Mouse (Mus musculus) heart, embryonic 13.5 days (tissue): Measurements from ENCODE around the gene Hist2h2bb. TPM values are rescaled to one million over a fixed set of nuclear protein-coding genes. Genes with fewer than 3 reads are reported as not detected.

ENCODE experiments used
- ATAC-seq: fragments of 200-750 bp; cut with Nextera tagmentation; 2 replicates; pipeline ENCODE4 v1.8.0; 2017; ENCODE audit warnings: moderate TSS enrichment; ENCODE audit not compliant: insufficient number of reproducible peaks, low FRiP score, low TSS enrichment; ENCODE audit errors: extremely low read depth
- H3K27ac ChIP-seq: fragments of 300-500 bp; sonication (generic); replicated peaks from 2 replicates; pipeline ENCODE4 v1.5.1; 2015; ENCODE audit warnings: moderate library complexity, mild to moderate bottlenecking, inconsistent platforms
- H3K27me3 ChIP-seq: fragments of 300-500 bp; sonication (generic); replicated peaks from 2 replicates; pipeline ENCODE4 v1.6.1; 2015; ENCODE audit warnings: mild to moderate bottlenecking, inconsistent platforms
- H3K36me3 ChIP-seq: fragments of 300-500 bp; sonication (generic); 2 replicates; pipeline ENCODE4 v1.6.1; 2015; ENCODE audit warnings: mild to moderate bottlenecking, inconsistent platforms
- H3K4me1 ChIP-seq: fragments of 300-500 bp; sonication (generic); 2 replicates; pipeline ENCODE4 v1.6.1; 2015; ENCODE audit warnings: inconsistent platforms
- H3K4me2 ChIP-seq: fragments of 300-500 bp; sonication (generic); 2 replicates; pipeline ENCODE4 v1.6.1; 2015; ENCODE audit warnings: inconsistent platforms, mild to moderate bottlenecking, moderate library complexity
- H3K4me3 ChIP-seq: fragments of 300-500 bp; sonication (generic); 2 replicates; pipeline ENCODE4 v1.5.1; 2015; ENCODE audit warnings: moderate library complexity, mild to moderate bottlenecking, inconsistent platforms
- H3K9ac ChIP-seq: fragments of 300-500 bp; sonication (generic); 2 replicates; pipeline ENCODE4 v1.6.1; 2015; ENCODE audit warnings: inconsistent platforms, mild to moderate bottlenecking, moderate library complexity
- H3K9me3 ChIP-seq: fragments of 300-500 bp; sonication (generic); 2 replicates; pipeline ENCODE4 v1.6.1; 2016; ENCODE audit warnings: inconsistent platforms
- WGBS: fragments of 180-500 bp; shearing (Covaris S2); methylation state at CpG from one replicate; pipeline ENCODE4 v1.1.7; 2015; ENCODE audit warnings: mixed read lengths; 5-methylcytosine and 5-hydroxymethylcytosine counted together
- polyA plus RNA-seq: library from polyadenylated mRNA; unstranded; fragments of >200 nt; fragmentation: Nextera tagmentation; extraction: Ambion mirVana; gene quantifications from 2 replicates; pipeline ENCODE4 v1.2.1, GENCODE M21; 2015

Hist2h2bb gene
- polyA plus RNA-seq, 1 experiment from 2014 or later, result 3.3 TPM

DNA sequence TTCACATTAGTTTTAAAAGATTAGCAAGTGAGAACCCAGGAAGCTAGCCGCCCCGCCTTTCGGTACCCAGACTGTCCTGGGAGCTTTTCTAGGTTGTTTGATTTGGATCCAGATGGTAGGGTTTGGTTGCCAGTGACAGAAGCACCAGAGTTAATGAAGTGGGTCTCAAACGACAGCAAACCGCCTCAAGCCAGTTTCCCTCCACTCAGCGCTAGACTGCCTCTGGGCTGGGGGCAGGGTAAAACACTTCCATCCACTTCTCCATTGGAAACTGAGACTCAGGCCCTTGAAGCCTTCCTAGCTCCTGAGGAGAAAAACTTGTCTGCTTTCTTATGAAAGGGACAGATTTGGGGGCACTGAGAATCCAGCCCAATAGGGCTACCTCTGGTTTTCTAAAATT lies 23.1 kb downstream of the Hist2h2bb start:
- no peaks in the 10 kb centered on the region for H3K9me3 ChIP-seq
- no peaks in the 10 kb centered on the region for H3K4me1 ChIP-seq
- H3K36me3 ChIP-seq, result no peaks in the 10 kb centered on the region
- H3K27ac ChIP-seq, result no peak overlapping the region
- ATAC-seq, result no peak
- H3K4me3 ChIP-seq, result no peak overlapping the region
- H3K9ac ChIP-seq, result no peak overlapping the region
- WGBS, result 64% methylated on average over 6 of the region's 6 CpGs
- H3K4me2 ChIP-seq, result no peak overlapping the region
- H3K27me3 ChIP-seq, result peaks cover 18% of the 10 kb centered on the region

DNA sequence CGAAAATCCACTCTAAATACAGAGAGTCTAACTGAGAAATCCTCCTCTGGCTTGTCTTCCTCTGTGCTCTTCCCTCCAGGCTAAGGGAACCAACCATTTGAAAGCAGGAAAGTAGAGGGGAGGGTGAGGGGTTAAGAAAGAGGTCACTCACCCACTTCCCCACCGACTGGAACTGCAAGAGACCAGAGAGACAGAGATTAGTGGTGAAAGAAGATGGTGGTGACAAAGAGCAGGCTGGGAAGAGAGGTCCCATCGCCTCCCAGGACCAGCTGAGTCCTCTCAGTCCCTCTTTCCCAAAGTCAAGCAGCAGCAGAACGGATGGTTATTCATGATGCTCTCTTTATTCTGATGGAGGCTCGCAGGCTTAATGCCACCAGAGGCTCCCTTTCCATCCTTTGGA lies 23.8 kb downstream of the Hist2h2bb start:
- no peak overlapping the region for H3K9ac ChIP-seq
- no peaks in the 10 kb centered on the region for H3K4me1 ChIP-seq
- ATAC-seq, result no peak
- no peaks in the 10 kb centered on the region for H3K36me3 ChIP-seq
- H3K27ac ChIP-seq, result no peak overlapping the region
- no peaks in the 10 kb centered on the region for H3K9me3 ChIP-seq
- H3K27me3 ChIP-seq, result peaks cover 18% of the 10 kb centered on the region
- 44% methylated on average over 5 of the region's 5 CpGs for WGBS
- H3K4me2 ChIP-seq, result no peak overlapping the region
- no peak overlapping the region for H3K4me3 ChIP-seq

GRCm38 (mm10) chr3:96293787-96294186 lies 24.2 kb downstream of the Hist2h2bb start, which contains the start of gene Fcgr1:
Fcgr1 (minus strand) TSS chr3:96293969.
- H3K9ac ChIP-seq, result no peak within 1 kb of the TSS
- ATAC-seq, result no peak
- H3K9me3 ChIP-seq, result no peaks in the 10 kb centered on the region
- WGBS, result 78% methylated on average over 4 of the region's 4 CpGs
- H3K27ac ChIP-seq, result no peak within 1 kb of the TSS
- H3K4me1 ChIP-seq, result no peaks in the 10 kb centered on the region
- H3K36me3 ChIP-seq, result no peaks in the 10 kb centered on the region
- H3K4me2 ChIP-seq, result no peak within 1 kb of the TSS
- peaks cover 18% of the 10 kb centered on the region for H3K27me3 ChIP-seq
- no peak within 1 kb of the TSS for H3K4me3 ChIP-seq

- no peak overlapping the region for H3K4me2 ChIP-seq
- no peak overlapping the region for H3K9ac ChIP-seq
- no peaks in the 10 kb centered on the region for H3K36me3 ChIP-seq
- 85% methylated on average over 4 of the region's 4 CpGs for WGBS
- H3K27me3 ChIP-seq, result peaks cover 28% of the 10 kb centered on the region
- no peak for ATAC-seq
- no peaks in the 10 kb centered on the region for H3K9me3 ChIP-seq
- no peak overlapping the region for H3K27ac ChIP-seq
- no peaks in the 10 kb centered on the region for H3K4me1 ChIP-seq
- H3K4me3 ChIP-seq, result no peak overlapping the region
Observed at GRCm38 (mm10) chr3:96298360-96298759, 28.8 kb downstream of the Hist2h2bb start.

- WGBS, result 86% methylated on average over 2 of the region's 2 CpGs
- H3K36me3 ChIP-seq, result no peaks in the 10 kb centered on the region
- no peak for ATAC-seq
Observed at GRCm38 (mm10) chr3:96299562-96299961, 30.0 kb downstream of the Hist2h2bb start.

GRCm38 (mm10) chr3:96300706-96301529 lies 31.4 kb downstream of the Hist2h2bb start:
- Histone ChIP-seq H3K4me3 (peak overlapping the region; percentile 41), H3K36me3 (no peaks in the 10 kb centered on the region), H3K9ac (peak overlapping the region; percentile 61), H3K9me3 (no peaks in the 10 kb centered on the region), H3K4me1 (no peaks in the 10 kb centered on the region), H3K4me2 (peak overlapping the region; percentile 63), H3K27me3 (peaks cover 29% of the 10 kb centered on the region), H3K27ac (no peak overlapping the region)
- no peak for ATAC-seq
- 59% methylated on average over 26 of the region's 26 CpGs for WGBS

More at GRCm38 (mm10) chr3:96299562-96299961, 30.0 kb downstream of the Hist2h2bb start:
- H3K27me3 ChIP-seq, result peaks cover 26% of the 10 kb centered on the region
- H3K4me2 ChIP-seq, result no peak overlapping the region
- H3K4me1 ChIP-seq, result no peaks in the 10 kb centered on the region
- H3K9me3 ChIP-seq, result no peaks in the 10 kb centered on the region
- H3K9ac ChIP-seq, result no peak overlapping the region
- H3K4me3 ChIP-seq, result no peak overlapping the region
- H3K27ac ChIP-seq, result no peak overlapping the region

GRCm38 (mm10) chr3:96302076-96302475 lies 32.5 kb downstream of the Hist2h2bb start:
- no peak overlapping the region for H3K4me3 ChIP-seq
- no peak for ATAC-seq

DNA sequence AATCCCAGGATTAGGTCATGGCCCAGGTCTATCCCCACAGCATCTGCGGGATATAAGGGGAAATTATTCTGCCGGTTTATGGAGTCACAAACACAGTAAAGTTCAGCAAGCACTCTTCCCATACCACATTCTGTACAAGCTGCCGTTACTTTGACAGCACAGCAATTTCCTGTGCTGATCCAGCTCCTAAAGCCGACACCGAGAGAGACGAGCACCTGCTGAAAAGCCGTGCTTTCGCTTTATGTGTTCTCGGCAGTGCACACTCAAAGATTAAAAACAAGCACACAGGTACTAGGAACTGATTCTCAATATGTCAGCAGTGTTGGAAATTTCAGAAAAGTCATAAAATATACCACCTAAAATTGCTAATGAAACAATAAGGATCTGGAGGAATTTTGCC lies 37.0 kb downstream of the Hist2h2bb start:
- Histone ChIP-seq H3K9me3 (no peaks in the 10 kb centered on the region), H3K36me3 (no peaks in the 10 kb centered on the region), H3K4me3 (no peak overlapping the region), H3K27me3 (peaks cover 29% of the 10 kb centered on the region), H3K9ac (no peak overlapping the region), H3K27ac (no peak overlapping the region), H3K4me2 (no peak overlapping the region), H3K4me1 (no peaks in the 10 kb centered on the region)
- 71% methylated on average over 9 of the region's 9 CpGs for WGBS
- ATAC-seq, result no peak

More at GRCm38 (mm10) chr3:96302076-96302475, 32.5 kb downstream of the Hist2h2bb start:
- 70% methylated on average over 5 of the region's 5 CpGs for WGBS
- Histone ChIP-seq H3K9me3 (no peaks in the 10 kb centered on the region), H3K27me3 (peaks cover 32% of the 10 kb centered on the region), H3K36me3 (no peaks in the 10 kb centered on the region), H3K27ac (no peak overlapping the region), H3K4me1 (no peaks in the 10 kb centered on the region), H3K4me2 (no peak overlapping the region), H3K9ac (no peak overlapping the region)

- Histone ChIP-seq H3K4me1 (no peaks in the 10 kb centered on the region), H3K4me2 (no peak overlapping the region), H3K4me3 (no peak overlapping the region), H3K36me3 (no peaks in the 10 kb centered on the region), H3K27me3 (peaks cover 15% of the 10 kb centered on the region), H3K9ac (no peak overlapping the region), H3K9me3 (no peaks in the 10 kb centered on the region), H3K27ac (no peak overlapping the region)
- WGBS, result 41% methylated on average over 3 of the region's 3 CpGs
- ATAC-seq, result no peak
Observed at GRCm38 (mm10) chr3:96309441-96309840, 39.9 kb downstream of the Hist2h2bb start.

GRCm38 (mm10) chr3:96312341-96313098 lies 43.0 kb downstream of the Hist2h2bb start:
- Histone ChIP-seq H3K4me1 (no peaks in the 10 kb centered on the region), H3K27me3 (peaks cover 4% of the 10 kb centered on the region; the same call in 1 of the 2 replicates), H3K36me3 (no peaks in the 10 kb centered on the region), H3K4me3 (no peak overlapping the region), H3K4me2 (no peak overlapping the region), H3K9me3 (no peaks in the 10 kb centered on the region), H3K9ac (no peak overlapping the region), H3K27ac (no peak overlapping the region)
- 50% methylated on average over 8 of the region's 8 CpGs for WGBS
- no peak for ATAC-seq
